Mouse (Mus musculus) kidney, postnatal 10 days (tissue): ENCODE data around the gene Dock9.
A peak's percentile ranks its signal among the peaks of the same experiment; 100 is the strongest.

Experiments used
- DNase-seq: peaks from one replicate; pipeline ENCODE4 v3.0.0; 2021; ENCODE audit warnings: mixed read lengths

The Dock9 gene

DNA sequence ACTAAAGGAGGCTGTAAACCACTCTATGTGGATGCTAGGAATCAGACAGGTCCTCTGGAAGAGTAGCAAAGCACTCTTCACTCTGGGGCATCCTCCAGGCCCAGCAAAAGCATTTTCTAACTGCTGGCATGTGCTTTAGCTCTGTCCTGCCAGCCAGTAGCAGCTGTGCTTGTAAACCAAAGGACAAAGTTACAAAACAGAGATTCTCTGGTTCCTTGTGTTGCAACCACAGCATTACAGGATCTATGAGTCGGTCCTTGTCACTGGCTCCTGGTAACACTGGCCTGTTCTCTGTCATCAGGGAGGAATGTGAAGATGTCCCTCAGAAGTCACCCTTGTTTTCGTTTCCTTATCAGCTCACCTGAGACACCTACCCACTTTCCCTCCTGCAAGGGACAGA, 297.1 kb downstream of the Dock9 start:
- DNase-seq, result no peak

- DNase-seq, result no peak
Observed at GRCm38 (mm10) chr14:121499769-121500168, 297.9 kb downstream of the Dock9 start.

GRCm38 (mm10) chr14:121497800-121498199, 299.8 kb downstream of the Dock9 start:
- no peak for DNase-seq

DNA sequence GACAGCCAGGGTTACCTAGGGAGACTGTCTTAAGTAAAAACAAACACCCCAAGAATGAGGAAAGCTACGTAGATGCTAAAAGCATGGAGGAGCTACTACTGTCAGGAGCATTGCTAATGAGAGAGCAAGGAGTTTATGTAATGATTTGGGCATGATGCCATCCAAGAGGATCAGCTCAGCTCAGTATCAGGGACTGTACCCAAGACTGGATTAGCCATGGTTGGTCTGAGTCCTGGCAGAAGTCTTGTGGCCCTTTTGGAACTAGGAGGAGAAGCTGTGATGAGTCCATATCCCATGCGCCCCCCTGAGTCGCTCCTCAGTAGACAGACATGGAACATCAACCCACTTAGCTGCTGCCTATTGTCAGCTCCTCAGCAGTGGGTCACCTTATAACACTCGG, 301.9 kb downstream of the Dock9 start:
- DNase-seq, result no peak

DNA sequence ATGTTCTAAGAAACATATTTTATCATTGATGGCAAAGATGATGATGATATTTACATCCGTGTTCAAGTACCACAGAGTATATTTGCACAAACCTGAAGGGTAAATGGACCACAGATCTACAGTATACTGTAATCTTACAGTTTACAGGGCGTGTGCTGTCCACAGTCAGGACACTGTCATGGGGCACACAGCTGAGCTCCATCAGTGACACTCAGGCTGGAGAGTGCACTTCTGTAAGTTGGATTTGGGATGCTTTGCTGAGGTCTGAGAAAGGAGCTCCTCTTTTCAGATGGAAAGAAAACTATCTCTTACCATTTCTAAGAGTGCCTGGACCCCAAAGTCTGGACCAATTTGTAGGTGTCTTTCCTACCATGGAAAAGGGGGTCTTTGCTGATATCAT, 302.5 kb downstream of the Dock9 start:
- no peak for DNase-seq

DNA sequence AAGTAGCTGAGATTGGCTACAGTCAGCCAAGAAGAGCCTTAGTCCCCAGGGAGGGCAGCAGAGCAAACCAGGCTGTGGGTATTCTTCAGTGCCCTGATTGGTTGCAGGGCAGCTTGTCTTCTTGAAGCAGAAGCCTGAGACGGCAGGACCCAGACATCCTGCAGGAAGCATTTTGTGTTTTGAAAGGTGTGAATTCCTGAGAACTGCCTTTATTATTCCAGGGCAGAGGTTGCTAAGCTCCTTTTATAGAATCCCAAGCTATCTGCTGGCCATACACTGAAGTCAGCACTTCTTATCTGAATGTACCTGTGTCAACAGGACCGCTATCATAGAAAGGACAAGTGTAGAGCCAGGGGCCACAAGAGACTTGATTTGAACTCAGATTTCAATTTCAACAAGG, 303.4 kb downstream of the Dock9 start:
- DNase-seq, result no peak

- DNase-seq, result no peak
Observed at GRCm38 (mm10) chr14:121493712-121494111, 303.9 kb downstream of the Dock9 start.

DNA sequence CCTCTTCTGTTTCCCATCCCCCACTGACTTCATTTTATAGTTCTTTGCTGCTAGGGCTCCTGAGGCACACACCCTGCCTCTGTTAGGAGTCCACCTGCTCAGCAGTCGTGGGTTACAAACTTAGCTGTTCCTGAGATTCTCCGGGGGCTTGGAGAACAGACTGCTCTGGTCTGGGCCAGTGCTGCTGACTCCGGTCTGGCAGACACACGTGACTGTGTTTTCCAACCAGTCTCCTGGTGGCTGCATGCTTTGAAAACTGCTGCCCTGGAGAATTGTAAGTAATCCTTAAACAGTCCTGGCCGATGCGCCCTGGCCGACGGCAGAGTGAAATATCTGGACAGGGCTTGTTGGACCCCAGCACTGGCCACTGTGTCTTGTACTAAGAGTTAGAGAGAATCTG, 305.3 kb downstream of the Dock9 start:
- peak; percentile 41 for DNase-seq
